Mouse (Mus musculus) right cerebral cortex, postnatal 10 days (tissue): ENCODE results near the gene Tmem121.

Source experiments
- DNase-seq, 2 experiments: peaks; one replicate each; pipeline ENCODE4 v3.0.0; 2021; ENCODE audit warnings: low spot score in 2 of 2

The Tmem121 gene

DNA sequence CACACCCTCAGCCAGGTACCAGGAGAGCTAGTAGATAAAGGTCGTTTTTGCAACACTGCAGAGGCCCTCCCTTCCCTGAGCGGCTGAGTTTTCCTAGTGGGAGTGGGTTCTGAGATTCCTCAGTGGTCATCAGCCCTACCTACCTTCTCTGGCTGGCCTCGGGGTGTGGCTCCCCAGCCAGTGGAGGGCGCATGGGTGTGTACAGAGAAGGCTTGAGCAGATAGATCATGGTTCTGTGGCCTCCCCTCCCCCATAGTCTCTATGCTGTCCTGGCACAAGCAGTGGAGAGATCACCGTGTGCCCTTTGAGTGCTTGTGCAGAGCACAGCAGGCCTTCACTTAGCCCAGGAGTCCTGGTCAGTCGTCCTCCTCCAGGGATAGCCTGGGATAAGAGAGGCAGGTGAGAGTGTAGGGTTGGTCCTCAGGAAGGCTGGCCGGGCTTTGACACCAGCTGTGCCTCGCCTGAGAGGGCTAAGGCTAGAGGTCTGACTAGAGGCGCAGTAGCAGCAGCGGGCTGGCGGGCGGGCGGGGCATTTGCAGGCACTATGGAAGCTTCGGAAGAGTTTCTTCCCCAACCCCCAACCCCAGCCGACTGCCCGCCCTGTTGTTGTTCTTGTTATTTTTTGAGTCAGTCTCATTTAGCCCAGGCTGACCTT is 37.2 kb upstream of the Tmem121 start:
- peak in 1 of 2 experiments; percentile 48 for DNase-seq

GRCm38 (mm10) chr12:113149341-113149740 is 36.4 kb upstream of the Tmem121 start:
- peak in 1 of 2 experiments; percentile 43 for DNase-seq

DNA sequence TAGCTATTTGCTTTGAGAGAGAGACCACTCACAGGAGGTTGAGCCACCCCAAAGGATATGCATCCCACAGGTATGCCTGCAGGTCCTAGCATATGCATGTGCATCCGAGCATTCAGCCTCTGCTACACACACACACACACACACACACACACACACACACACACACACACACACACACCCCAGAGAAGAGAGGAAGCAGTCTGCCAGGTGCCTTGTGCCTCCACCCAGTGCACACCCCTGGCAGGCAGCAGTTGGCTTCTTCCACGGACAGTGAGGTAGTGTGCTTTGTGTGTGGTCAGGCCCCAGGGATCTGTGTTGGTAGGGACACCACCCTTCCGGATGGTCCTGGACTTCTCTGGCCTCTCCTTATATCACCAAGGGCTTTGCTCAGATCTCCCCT is 35.8 kb upstream of the Tmem121 start:
- no peak for DNase-seq

DNA sequence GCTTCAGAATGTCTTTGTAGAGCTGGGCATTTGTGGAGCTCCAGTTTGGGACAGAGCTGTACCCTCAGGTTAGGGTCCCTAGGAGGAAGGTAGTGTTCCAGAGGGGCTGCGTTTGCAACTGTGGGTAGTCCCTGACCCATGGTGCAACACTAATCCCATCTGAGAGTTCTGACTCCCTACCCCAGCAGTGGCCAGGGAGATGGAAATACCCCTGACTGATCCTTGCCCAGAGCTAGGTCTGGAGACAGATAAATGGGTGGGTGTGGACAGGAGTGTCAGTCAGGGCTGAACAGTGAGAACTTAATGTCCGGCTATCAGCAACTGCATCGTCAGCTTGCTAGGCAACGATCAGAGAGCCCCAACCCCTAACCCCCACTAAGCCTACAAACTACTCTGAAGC is 35.1 kb upstream of the Tmem121 start:
- no peak for DNase-seq

GRCm38 (mm10) chr12:113151046-113151445 is 34.7 kb upstream of the Tmem121 start:
- no peak for DNase-seq

GRCm38 (mm10) chr12:113151661-113152271 is 34.0 kb upstream of the Tmem121 start:
- DNase-seq: peak in 1 of 2 experiments; percentile 25

GRCm38 (mm10) chr12:113152272-113152661 is 33.5 kb upstream of the Tmem121 start:
- DNase-seq: peak in 1 of 2 experiments; percentile 20

GRCm38 (mm10) chr12:113152991-113153525 is 32.7 kb upstream of the Tmem121 start:
- DNase-seq: peak in 1 of 2 experiments; percentile 20

- DNase-seq: peak in 1 of 2 experiments; percentile 29
Observed at GRCm38 (mm10) chr12:113153971-113154370, 31.8 kb upstream of the Tmem121 start.

DNA sequence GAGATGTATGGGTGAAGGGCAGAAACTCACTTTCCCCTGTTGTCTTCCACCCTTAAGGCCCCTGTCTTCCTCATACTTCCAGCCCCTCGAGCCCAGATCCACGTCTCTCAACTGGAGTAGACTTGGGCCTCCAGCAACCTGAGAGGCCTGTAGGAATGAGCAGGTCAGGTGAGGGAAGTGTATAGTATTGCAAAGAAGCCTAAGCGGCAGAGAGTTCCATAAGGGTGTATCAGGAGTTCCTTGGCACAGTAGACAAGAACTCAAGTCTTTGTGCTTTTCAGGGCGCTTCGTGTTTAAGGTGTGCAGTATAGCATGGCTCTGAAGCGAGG is 31.0 kb upstream of the Tmem121 start:
- DNase-seq: no peak

- peak; percentile 55 to 67 for DNase-seq
Observed at GRCm38 (mm10) chr12:113155076-113155771, 30.5 kb upstream of the Tmem121 start.

GRCm38 (mm10) chr12:113155887-113156539 is 29.7 kb upstream of the Tmem121 start, which contains the start of gene Tedc1:
Tedc1 (plus strand) TSS chr12:113156421.
- peak; percentile 99 to 100 for DNase-seq

- no peak for DNase-seq
Observed at GRCm38 (mm10) chr12:113156540-113156929, 29.2 kb upstream of the Tmem121 start.

DNA sequence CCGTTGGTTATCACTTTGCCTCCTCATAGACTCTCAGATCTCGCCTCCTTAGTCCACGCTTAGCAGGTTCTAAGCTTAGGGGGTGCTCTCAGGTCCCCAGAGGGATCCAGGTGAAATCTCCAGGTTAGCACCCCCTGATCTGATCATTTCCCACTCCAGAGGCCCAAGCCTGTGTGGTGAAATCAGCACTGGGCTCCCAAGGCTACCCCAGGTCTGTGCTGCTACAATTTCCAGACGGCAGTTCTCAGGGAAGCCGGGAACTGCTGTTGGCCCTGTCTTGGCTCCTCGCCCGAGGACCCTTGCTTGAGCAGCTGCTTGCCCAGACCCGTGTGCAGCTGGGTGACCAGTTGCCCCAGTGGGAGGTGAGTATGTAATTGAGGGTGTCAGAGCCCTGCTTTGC is 28.7 kb upstream of the Tmem121 start:
- DNase-seq: peak; percentile 51 to 55

- no peak for DNase-seq
Observed at GRCm38 (mm10) chr12:113157521-113157920, 28.2 kb upstream of the Tmem121 start.

DNA sequence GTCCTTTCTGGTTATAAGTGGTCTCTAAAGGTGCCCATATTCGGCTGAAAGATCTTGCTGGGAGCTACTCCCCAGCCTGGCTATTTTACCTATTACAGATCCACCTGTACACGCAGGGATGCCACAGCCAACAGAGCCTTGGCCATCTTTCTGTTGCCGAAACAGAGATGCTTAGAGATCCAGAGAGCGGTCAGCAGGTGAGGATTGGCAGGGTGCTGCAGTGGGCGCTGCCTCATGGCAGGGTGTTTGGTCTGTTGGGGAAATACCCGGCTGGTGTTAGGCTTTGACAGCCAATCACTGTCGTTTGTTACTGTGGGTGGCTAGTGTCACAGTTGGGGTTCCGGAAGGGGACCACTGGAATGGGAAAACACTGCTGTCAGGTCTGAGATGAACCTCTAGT is 27.8 kb upstream of the Tmem121 start:
- DNase-seq: no peak

GRCm38 (mm10) chr12:113163561-113164006 is 22.1 kb upstream of the Tmem121 start:
- peak; percentile 78 to 87 for DNase-seq

- DNase-seq: no peak
Observed at GRCm38 (mm10) chr12:113168031-113168536, 17.6 kb upstream of the Tmem121 start.

DNA sequence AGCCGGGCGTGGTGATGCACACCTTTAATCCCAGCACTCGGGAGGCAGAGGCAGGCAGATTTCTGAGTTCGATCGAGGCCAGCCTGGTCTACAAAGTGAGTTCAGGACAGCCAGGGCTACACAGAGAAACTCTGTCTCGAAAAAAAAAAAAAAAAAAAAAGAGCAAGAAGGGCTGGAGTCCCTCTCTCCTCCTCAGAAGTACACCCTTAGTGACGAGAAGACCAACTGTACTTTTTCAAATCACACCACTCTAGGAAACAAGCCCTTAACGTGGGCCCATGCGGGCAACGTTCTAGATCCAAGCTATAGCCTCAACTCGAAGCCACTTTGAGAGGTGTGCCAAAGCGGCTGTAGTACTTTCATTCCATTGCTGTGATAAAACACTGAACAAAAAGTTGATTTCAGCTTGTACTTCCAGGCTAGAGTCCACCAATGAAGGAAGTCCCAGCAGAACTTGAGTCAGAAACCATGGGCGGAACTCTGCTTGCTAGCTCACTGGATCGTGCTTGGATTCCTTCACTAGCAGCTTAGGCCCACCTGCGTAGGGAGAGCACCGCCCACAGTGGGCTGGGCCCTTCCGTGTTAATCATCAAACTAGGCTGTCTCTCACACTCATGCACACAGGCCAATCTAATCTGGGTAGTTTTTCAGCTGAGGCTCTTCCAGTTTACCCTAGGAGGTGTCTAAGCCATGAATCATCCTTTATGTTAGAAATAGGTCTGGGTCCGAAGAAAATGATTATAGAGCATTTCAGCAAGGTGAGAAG is 8.6 kb upstream of the Tmem121 start:
- no peak for DNase-seq

DNA sequence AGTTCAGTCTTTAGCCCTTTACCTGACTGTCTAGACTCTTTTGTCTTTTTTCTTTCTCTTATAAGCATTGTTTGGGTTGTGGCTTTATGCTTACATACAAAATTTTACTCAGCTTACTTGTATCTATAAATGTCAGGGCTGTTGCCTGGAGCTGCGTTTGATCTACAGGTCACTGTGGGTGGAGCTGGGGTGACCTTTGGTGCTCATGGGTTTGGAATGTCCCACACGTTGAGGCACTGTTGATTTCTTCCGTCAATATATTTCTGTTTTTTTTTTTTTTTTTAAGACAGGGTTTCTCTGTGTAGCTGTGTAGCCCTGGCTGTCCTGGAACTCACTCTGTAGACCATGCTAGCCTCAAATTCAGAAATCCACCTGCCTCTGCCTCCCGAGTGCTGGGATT is 4.7 kb upstream of the Tmem121 start:
- DNase-seq: no peak

DNA sequence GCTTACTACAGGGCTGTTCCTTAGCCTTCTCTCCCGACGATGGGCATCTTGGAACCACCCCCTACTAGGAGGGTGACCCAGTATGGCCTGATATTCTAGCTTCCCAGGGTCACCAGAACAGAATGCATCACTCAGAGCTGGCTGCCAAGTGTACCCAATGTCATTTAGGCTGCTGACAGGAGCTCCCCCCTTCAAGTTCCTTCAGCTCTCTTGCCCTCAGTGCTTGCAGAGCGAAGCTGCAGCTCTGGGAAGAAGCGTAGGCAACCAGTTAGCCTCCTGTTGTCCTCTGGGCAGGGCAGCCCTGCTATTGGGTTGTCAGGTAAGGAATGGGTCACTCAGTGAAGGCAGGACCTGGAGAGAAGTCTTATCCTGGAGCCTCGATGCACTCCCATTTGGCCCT is 785 bp upstream of the Tmem121 start:
- no peak for DNase-seq
